Mouse (Mus musculus) MEL (cell line): Measurements from ENCODE around the gene Ap1ar. TPM values are rescaled to one million over a fixed set of nuclear protein-coding genes. Genes with fewer than 3 reads are reported as not detected.

Experiments used
- DNase-seq: peaks from one replicate; pipeline ENCODE4 v3.0.0; 2011; ENCODE audit warnings: low read depth, low spot score
- H3K27ac ChIP-seq: 2 replicates; pipeline ENCODE4 v1.5.1; 2012; ENCODE audit warnings: low read depth, mild to moderate bottlenecking, control low read depth, low read length, moderate library complexity; ENCODE audit not compliant: control insufficient read depth
- H3K27me3 ChIP-seq, 2 experiments: fragments of 150-350 bp in 1 of 2; sonication (generic) in 1 of 2; 2 replicates each; pipeline ENCODE4 v1.6.1; 2012; ENCODE audit warnings: low read length in 2 of 2, mild to moderate bottlenecking in 2 of 2, improper control_type of control experiment in 1 of 2, moderate library complexity in 1 of 2; ENCODE audit not compliant: insufficient read depth in 2 of 2, control insufficient read depth in 1 of 2
- H3K36me3 ChIP-seq, 2 experiments: 2 replicates each; pipeline ENCODE4 v1.6.1; 2012 to 2014; ENCODE audit warnings: low read length in 2 of 2, improper control_type of control experiment in 1 of 2, inconsistent platforms in 1 of 2, mild to moderate bottlenecking in 1 of 2; ENCODE audit not compliant: insufficient read depth in 2 of 2, control insufficient read depth in 1 of 2
- H3K4me1 ChIP-seq, 2 experiments: fragments of 150-350 bp in 1 of 2; sonication (generic) in 1 of 2; 2 replicates each; pipeline ENCODE4 v1.6.1; 2012; ENCODE audit warnings: low read length in 2 of 2, improper control_type of control experiment in 1 of 2, mild to moderate bottlenecking in 1 of 2; ENCODE audit not compliant: insufficient read depth in 2 of 2, control insufficient read depth in 1 of 2
- H3K4me3 ChIP-seq, 2 experiments: fragments of 150-350 bp in 1 of 2; sonication (generic) in 1 of 2; 2 replicates each; pipeline ENCODE4 v1.5.1; 2012; ENCODE audit warnings: low read depth in 2 of 2, low read length in 2 of 2, mild to moderate bottlenecking in 2 of 2, moderate library complexity in 2 of 2, control low read depth in 1 of 2, improper control_type of control experiment in 1 of 2; ENCODE audit not compliant: control insufficient read depth in 1 of 2, insufficient read depth in 1 of 2
- H3K79me2 ChIP-seq: 2 replicates; pipeline ENCODE4 v1.6.1; 2012; ENCODE audit warnings: mild to moderate bottlenecking, low read length, moderate library complexity; ENCODE audit not compliant: control insufficient read depth, poor library complexity, insufficient read depth
- H3K9ac ChIP-seq: 2 replicates; pipeline ENCODE4 v1.6.1; 2012; ENCODE audit warnings: low read depth, mild to moderate bottlenecking, control low read depth, low read length, moderate library complexity; ENCODE audit not compliant: control insufficient read depth, poor library complexity, severe bottlenecking
- H3K9me3 ChIP-seq: fragments of 150-350 bp; sonication (generic); replicated peaks from 2 replicates; pipeline ENCODE4 v1.6.1; 2012; ENCODE audit warnings: mild to moderate bottlenecking, low read length, improper control_type of control experiment, moderate library complexity; ENCODE audit not compliant: insufficient read depth
- CTCF ChIP-seq, 3 experiments: IDR thresholded peaks in 2 of 3; conservative IDR thresholded peaks in 1 of 3; 2 replicates each; pipeline ENCODE4 v1.5.1; 2011 to 2012; ENCODE audit warnings: low read length in 3 of 3, low read depth in 2 of 3, mild to moderate bottlenecking in 2 of 3, improper control_type of control experiment in 1 of 3, inconsistent platforms in 1 of 3, mixed read lengths in 1 of 3, moderate library complexity in 1 of 3; ENCODE audit not compliant: control insufficient read depth in 1 of 3, insufficient read depth in 1 of 3, poor library complexity in 1 of 3, severe bottlenecking in 1 of 3
- E2F4 ChIP-seq: IDR thresholded peaks from 2 replicates; pipeline ENCODE4 v1.6.1; 2011; ENCODE audit warnings: low read depth, low read length, improper control_type of control experiment, borderline replicate concordance
- ETS1 ChIP-seq: IDR thresholded peaks from 2 replicates; pipeline ENCODE4 v1.6.1; 2012; ENCODE audit warnings: low read depth, mild to moderate bottlenecking, inconsistent platforms, low read length, improper control_type of control experiment, moderate library complexity
- GATA1 ChIP-seq: IDR thresholded peaks from 2 replicates; pipeline ENCODE4 v1.6.1; 2011; ENCODE audit warnings: low read depth, low read length, improper control_type of control experiment
- MAFK ChIP-seq: IDR thresholded peaks from 2 replicates; pipeline ENCODE4 v1.6.1; 2011; ENCODE audit warnings: low read depth, mild to moderate bottlenecking, low read length, improper control_type of control experiment, borderline replicate concordance
- MAX ChIP-seq: IDR thresholded peaks from 2 replicates; pipeline ENCODE4 v1.6.1; 2011; ENCODE audit warnings: low read length, improper control_type of control experiment
- MAZ ChIP-seq: IDR thresholded peaks from 2 replicates; pipeline ENCODE4 v1.6.1; 2012; ENCODE audit warnings: low read depth, mild to moderate bottlenecking, inconsistent platforms, low read length, improper control_type of control experiment
- MYC ChIP-seq: IDR thresholded peaks from 2 replicates; pipeline ENCODE4 v1.6.1; 2011; ENCODE audit warnings: low read depth, mild to moderate bottlenecking, low read length, improper control_type of control experiment, moderate library complexity
- POLR2A ChIP-seq, 2 experiments: IDR thresholded peaks; 2 replicates each; pipeline ENCODE4 v1.6.1; 2011 to 2012; ENCODE audit warnings: low read length in 2 of 2, mild to moderate bottlenecking in 2 of 2, control low read depth in 1 of 2, improper control_type of control experiment in 1 of 2, low read depth in 1 of 2, moderate library complexity in 1 of 2; ENCODE audit not compliant: control insufficient read depth in 1 of 2, insufficient read depth in 1 of 2, poor library complexity in 1 of 2
- POLR2AphosphoS5 ChIP-seq: IDR thresholded peaks from 2 replicates; pipeline ENCODE4 v1.6.1; 2012; ENCODE audit warnings: low read depth, borderline replicate concordance, mild to moderate bottlenecking, inconsistent platforms, low read length, moderate library complexity, mixed read lengths
- SIN3A ChIP-seq: IDR thresholded peaks from 2 replicates; pipeline ENCODE4 v1.6.1; 2012; ENCODE audit warnings: low read length, improper control_type of control experiment, inconsistent platforms
- SMC3 ChIP-seq: IDR thresholded peaks from 2 replicates; pipeline ENCODE4 v1.6.1; 2011; ENCODE audit warnings: low read depth, low read length, improper control_type of control experiment
- TBP ChIP-seq: IDR thresholded peaks from 2 replicates; pipeline ENCODE4 v1.8.0; 2011; ENCODE audit warnings: low read depth, low read length, improper control_type of control experiment
- TCF12 ChIP-seq: IDR thresholded peaks from 2 replicates; pipeline ENCODE4 v1.6.1; 2014; ENCODE audit warnings: low read depth, mild to moderate bottlenecking, inconsistent platforms, low read length, improper control_type of control experiment, moderate library complexity
- ZC3H11A ChIP-seq: IDR thresholded peaks from 2 replicates; pipeline ENCODE4 v1.6.1; 2012; ENCODE audit warnings: low read depth, mild to moderate bottlenecking, inconsistent platforms, low read length, improper control_type of control experiment
- polyA plus RNA-seq, 2 experiments: library from polyadenylated mRNA; stranded (reverse) in 1 of 2; unstranded in 1 of 2; fragments of >175 nt in 1 of 2; fragments of >200 nt in 1 of 2; gene quantifications; 2 replicates each; pipeline versions ENCODE4 v1.2.1 to v1.2.4; 2012; ENCODE audit warnings: low replicate concordance in 2 of 2, low read depth in 1 of 2; ENCODE audit not compliant: insufficient read length in 2 of 2, insufficient read depth in 1 of 2, missing spikeins in 1 of 2
- total RNA-seq: library from RNA; depleted of rRNA; stranded (reverse); fragments of 300-350 nt; gene quantifications from 2 replicates; pipeline ENCODE4 v1.2.3, GENCODE M21; 2012

Ap1ar gene
- total and polyA plus RNA-seq, 3 experiments: 65.0 to 107 TPM; not detected in 1

- no peak for TF ChIP-seq POLR2AphosphoS5
- no peak for TF ChIP-seq MYC
- peak; percentile 56; the same call in 1 of the 2 replicates for TF ChIP-seq MAX
- TF ChIP-seq MAZ: no peak
- TF ChIP-seq, all 39 proteins: peak for 6
Observed at GRCm38 (mm10) chr3:127835594-127835993, 1.7 kb downstream of the Ap1ar start (continued).

GRCm38 (mm10) chr3:127834040-127834439, 3.3 kb downstream of the Ap1ar start:
- H3K79me2 ChIP-seq: peaks cover 39% of the 10 kb centered on the region
- DNase-seq: no peak
- H3K9ac ChIP-seq: no peak overlapping the region
- no peak overlapping the region for H3K4me3 ChIP-seq
- no peak overlapping the region for H3K27ac ChIP-seq
- H3K36me3 ChIP-seq: peaks cover 9 to 26% of the 10 kb centered on the region in 2 experiments
- H3K4me1 ChIP-seq: peaks cover 9 to 11% of the 10 kb centered on the region in 2 experiments
- no peaks in the 10 kb centered on the region for H3K27me3 ChIP-seq
- H3K9me3 ChIP-seq: no peaks in the 10 kb centered on the region
- TF ChIP-seq MAZ (no peak), ETS1 (no peak), GATA1 (no peak), TBP (no peak), ZC3H11A (no peak), MAFK (no peak)
- TF ChIP-seq, all 39 proteins: peak for 0

- TF ChIP-seq E2F4 (no peak), CTCF (IDR thresholded peaks at IDR 0.05 in 2 of 3, conservative IDR thresholded peaks at IDR 0.05 in 1 of 3; ENCODE audit: control insufficient read depth in 1 of 3, insufficient read depth in 1 of 3, low read depth in 2 of 3, low read length in 3 of 3, poor library complexity in 1 of 3, severe bottlenecking in 1 of 3) (0 out of 6 replicates have a peak, but pooled peaks of 1 of the 3 experiments have one; percentile 6), POLR2A (IDR thresholded peaks at IDR 0.05; ENCODE audit: control insufficient read depth in 1 of 2, insufficient read depth in 1 of 2, low read depth in 1 of 2, low read length in 2 of 2, poor library complexity in 1 of 2) (no peak), SIN3A (no peak), TCF12 (no peak), SMC3 (no peak)
- H3K4me3 ChIP-seq: no peak overlapping the region
- no peak overlapping the region for H3K9ac ChIP-seq
- H3K9me3 ChIP-seq: no peaks in the 10 kb centered on the region
- peaks cover 33% of the 10 kb centered on the region for H3K79me2 ChIP-seq
- H3K4me1 ChIP-seq: peaks cover 5 to 7% of the 10 kb centered on the region in 2 experiments
- H3K27me3 ChIP-seq: no peaks in the 10 kb centered on the region
- H3K36me3 ChIP-seq: peaks cover 9 to 13% of the 10 kb centered on the region in 2 experiments
- H3K27ac ChIP-seq: no peak overlapping the region
- no peak for DNase-seq
Observed at GRCm38 (mm10) chr3:127831079-127831478, 6.2 kb downstream of the Ap1ar start.
